Mouse (Mus musculus) erythroblast, embryonic 14.5 days (primary cell): Measurements from ENCODE around the gene Vmn1r142.
"Not testable (repeated sequence)": the region's sequence is repeated elsewhere in the genome, so short reads cannot be mapped to it uniquely, and the experiment has no call there.

Source experiments
- GATA1 ChIP-seq: IDR thresholded peaks from 2 replicates; pipeline ENCODE4 v1.6.1; 2012; ENCODE audit warnings: low read length, inconsistent platforms, mixed read lengths
- TAL1 ChIP-seq: IDR thresholded peaks from 3 replicates; pipeline ENCODE4 v1.6.1; 2012; ENCODE audit warnings: low read length, inconsistent platforms, mixed read lengths

- not testable (repeated sequence) for TF ChIP-seq GATA1, TAL1
Observed at GRCm38 (mm10) chr7:22201164-22201563, 37.3 kb upstream of the Vmn1r142 start, which contains the start of gene Gm8653.
